Mouse (Mus musculus) midbrain, embryonic 11.5 days (tissue): ENCODE data around the gene Mapk10. TPM values are rescaled to one million over a fixed set of nuclear protein-coding genes. Genes with fewer than 3 reads are reported as not detected.
A peak's percentile ranks its signal among the peaks of the same experiment; 100 is the strongest.
"Not testable (repeated sequence)": the region's sequence is repeated elsewhere in the genome, so short reads cannot be mapped to it uniquely, and the experiment has no call there.

ENCODE experiments used
- ATAC-seq: fragments of 200-750 bp; cut with Nextera tagmentation; 2 replicates; pipeline ENCODE4 v1.8.0; 2017; ENCODE audit warnings: moderate TSS enrichment, moderate library complexity; ENCODE audit not compliant: low FRiP score
- DNase-seq: peaks from one replicate; pipeline ENCODE4 v3.0.0; 2015; ENCODE audit warnings: low spot score; ENCODE audit errors: missing footprints
- H3K27ac ChIP-seq: fragments of 300-500 bp; sonication (generic); 2 replicates; pipeline ENCODE4 v1.5.1; 2014; ENCODE audit warnings: low read depth, low read length
- H3K27me3 ChIP-seq: fragments of 300-500 bp; sonication (generic); 2 replicates; pipeline ENCODE4 v1.6.1; 2014; ENCODE audit warnings: mild to moderate bottlenecking, low read length, moderate library complexity, mixed read lengths; ENCODE audit not compliant: control insufficient read depth, insufficient read depth
- H3K36me3 ChIP-seq: fragments of 300-500 bp; sonication (generic); 2 replicates; pipeline ENCODE4 v1.6.1; 2014; ENCODE audit warnings: mild to moderate bottlenecking, low read length, moderate library complexity, mixed read lengths; ENCODE audit not compliant: control insufficient read depth, insufficient read depth
- H3K4me1 ChIP-seq: fragments of 300-500 bp; sonication (generic); 2 replicates; pipeline ENCODE4 v1.6.1; 2014; ENCODE audit warnings: low read length; ENCODE audit not compliant: control insufficient read depth, insufficient read depth
- H3K4me2 ChIP-seq: fragments of 300-500 bp; sonication (generic); 2 replicates; pipeline ENCODE4 v1.6.1; 2014; ENCODE audit warnings: mild to moderate bottlenecking, moderate library complexity
- H3K4me3 ChIP-seq: fragments of 300-500 bp; sonication (generic); 2 replicates; pipeline ENCODE4 v1.5.1; 2014; ENCODE audit warnings: low read depth, low read length
- H3K9ac ChIP-seq: fragments of 300-500 bp; sonication (generic); 2 replicates; pipeline ENCODE4 v1.6.1; 2014; ENCODE audit warnings: low read length
- H3K9me3 ChIP-seq: fragments of 300-500 bp; sonication (generic); 2 replicates; pipeline ENCODE4 v1.6.1; 2016; ENCODE audit warnings: low read length; ENCODE audit not compliant: control insufficient read depth
- WGBS: fragments of 180-500 bp; shearing (Covaris S2); extraction: QIAGEN DNeasy Blood & Tissue Kit; methylation state at CpG from one replicate; pipeline ENCODE4 v1.1.7; 2014; 5-methylcytosine and 5-hydroxymethylcytosine counted together
- polyA plus RNA-seq: library from polyadenylated mRNA; unstranded; fragments of >200 nt; fragmentation: Nextera tagmentation; extraction: Ambion mirVana; gene quantifications from 2 replicates; pipeline ENCODE4 v1.2.1, GENCODE M21; 2014

The Mapk10 gene
- polyA plus RNA-seq, 1 experiment from 2014 or later: 47.6 TPM

DNA sequence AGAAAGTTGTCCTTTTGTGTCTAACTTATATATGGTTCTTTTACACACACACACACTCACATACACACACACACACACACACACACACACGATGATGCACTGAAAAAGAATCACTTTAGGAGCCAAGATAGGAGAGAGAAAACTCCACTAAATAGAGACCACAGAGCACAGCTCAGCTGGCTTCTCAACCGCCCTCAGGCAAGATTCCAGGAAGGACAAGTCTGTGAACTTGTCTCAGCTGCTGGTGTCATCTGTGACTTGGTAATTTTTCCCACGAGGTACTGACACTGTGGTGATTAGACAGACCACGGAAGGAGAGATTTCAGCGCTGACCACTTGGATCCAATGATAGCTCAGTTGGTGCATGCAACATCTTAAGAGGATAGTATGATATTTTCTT, 310.0 kb downstream of the Mapk10 start:
- 87% methylated on average over 5 of the region's 5 CpGs for WGBS
- no peak overlapping the region for H3K4me2 ChIP-seq
- no peaks in the 10 kb centered on the region for H3K4me1 ChIP-seq
- ATAC-seq (no peak), DNase-seq (peak; percentile 78)
- H3K36me3 ChIP-seq: no peaks in the 10 kb centered on the region
- H3K4me3 ChIP-seq: no peak overlapping the region
- H3K27me3 ChIP-seq: no peaks in the 10 kb centered on the region
- no peak overlapping the region for H3K27ac ChIP-seq
- no peak overlapping the region for H3K9ac ChIP-seq
- no peaks in the 10 kb centered on the region for H3K9me3 ChIP-seq

DNA sequence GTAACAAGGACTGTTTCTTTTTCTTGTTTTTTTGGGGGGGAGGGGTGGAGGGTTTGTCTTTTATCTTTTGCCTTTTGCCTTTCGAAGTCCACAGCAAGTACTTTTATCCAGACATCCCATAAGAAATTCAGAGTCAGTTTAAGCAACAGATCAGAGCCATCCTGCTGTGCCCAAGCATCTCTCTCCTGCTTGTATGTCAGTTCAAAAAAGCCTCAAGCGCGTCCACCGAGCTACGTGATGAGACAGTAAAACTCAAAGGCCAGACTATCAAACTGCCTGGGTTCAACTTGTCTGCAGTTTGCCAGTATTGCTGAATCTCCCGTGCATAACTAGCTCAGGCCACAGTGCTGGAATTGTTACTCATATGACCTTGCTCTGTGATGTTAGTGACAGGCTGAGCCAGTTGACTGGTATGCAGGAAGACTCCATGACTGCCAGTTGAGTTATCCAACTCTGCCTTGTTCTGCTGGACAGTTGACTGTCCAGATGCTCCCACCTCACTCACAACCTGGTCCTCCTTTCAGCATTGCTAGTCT, 311.4 kb downstream of the Mapk10 start:
- WGBS: 70% methylated on average over 6 of the region's 6 CpGs
- Histone ChIP-seq H3K9me3 (no peaks in the 10 kb centered on the region), H3K4me1 (no peaks in the 10 kb centered on the region), H3K36me3 (no peaks in the 10 kb centered on the region), H3K4me3 (no peak overlapping the region), H3K27ac (no peak overlapping the region), H3K4me2 (no peak overlapping the region), H3K9ac (no peak overlapping the region), H3K27me3 (no peaks in the 10 kb centered on the region)
- ATAC-seq (no peak), DNase-seq (peak; percentile 56)

DNA sequence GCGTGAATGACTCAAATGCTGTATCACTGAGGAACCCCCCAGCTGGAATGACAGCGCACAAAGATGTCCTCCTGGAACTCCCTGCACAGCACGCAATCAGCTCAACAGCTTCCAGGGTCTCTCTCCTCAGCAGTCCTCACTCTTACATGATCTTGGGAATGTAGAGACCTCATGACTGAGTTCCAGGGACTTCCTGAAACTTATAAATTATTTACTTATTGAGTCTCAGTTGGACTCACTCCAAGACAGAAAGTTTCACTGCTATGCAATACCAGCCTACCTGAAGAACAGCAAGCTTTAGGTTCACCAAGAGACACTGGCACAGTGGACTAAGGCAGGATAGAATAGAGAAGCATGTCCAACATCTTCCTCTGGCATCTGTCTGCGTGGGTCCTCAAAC, 312.8 kb downstream of the Mapk10 start:
- no peak overlapping the region for H3K9ac ChIP-seq
- DNase-seq: no peak

DNA sequence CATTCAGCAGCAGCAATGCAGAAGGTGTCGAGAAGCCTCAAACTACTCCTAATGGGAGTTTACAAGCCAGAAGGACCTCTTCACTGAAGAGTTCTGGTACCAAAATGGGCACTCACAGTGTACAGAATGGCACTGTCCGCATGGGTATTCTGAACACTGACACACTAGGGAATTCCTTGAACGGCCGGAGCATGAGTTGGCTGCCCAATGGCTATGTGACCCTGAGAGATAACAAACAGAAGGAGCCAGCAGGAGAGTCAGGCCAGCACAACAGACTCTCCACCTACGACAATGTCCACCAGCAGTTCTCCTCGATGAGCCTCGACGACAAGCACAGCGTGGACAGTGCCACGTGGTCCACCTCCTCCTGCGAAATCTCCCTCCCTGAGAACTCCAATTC, 318.9 kb downstream of the Mapk10 start:
- no peaks in the 10 kb centered on the region for H3K36me3 ChIP-seq
- H3K4me2 ChIP-seq: no peak overlapping the region
- H3K4me1 ChIP-seq: peaks cover 2% of the 10 kb centered on the region; the same call in 1 of the 2 replicates
- no peak overlapping the region for H3K4me3 ChIP-seq
- DNase-seq: no peak
- H3K27me3 ChIP-seq: no peaks in the 10 kb centered on the region
- ATAC-seq: no peak
- no peak overlapping the region for H3K9ac ChIP-seq
- H3K9me3 ChIP-seq: no peaks in the 10 kb centered on the region
- WGBS: 94% methylated on average over 11 of the region's 11 CpGs
- H3K27ac ChIP-seq: no peak overlapping the region

More for the DNA sequence above, 312.8 kb downstream of the Mapk10 start:
- Histone ChIP-seq H3K4me3 (no peak overlapping the region), H3K36me3 (no peaks in the 10 kb centered on the region), H3K4me2 (no peak overlapping the region), H3K9me3 (no peaks in the 10 kb centered on the region), H3K27ac (no peak overlapping the region), H3K4me1 (no peaks in the 10 kb centered on the region), H3K27me3 (no peaks in the 10 kb centered on the region)
- ATAC-seq: no peak
- WGBS: 95% methylated on average over 4 of the region's 4 CpGs

DNA sequence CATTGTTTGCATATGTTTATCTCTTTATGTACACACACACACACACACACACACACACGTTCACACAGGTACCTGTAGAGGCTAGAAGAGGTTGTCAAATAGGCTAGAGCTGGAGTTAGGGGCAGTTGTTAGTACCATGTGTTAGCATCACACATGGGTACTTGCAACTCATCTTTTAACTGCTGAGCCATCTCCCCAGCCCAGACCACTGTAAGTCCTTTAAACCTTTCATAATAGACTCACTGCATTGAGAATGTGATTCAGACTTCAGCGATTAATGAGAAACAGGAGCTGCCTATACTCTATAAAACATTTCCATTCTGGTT, 322.0 kb downstream of the Mapk10 start:
- peaks cover 2% of the 10 kb centered on the region; the same call in 1 of the 2 replicates for H3K4me1 ChIP-seq
- H3K4me3 ChIP-seq: no peak overlapping the region
- no peak overlapping the region for H3K9ac ChIP-seq
- H3K4me2 ChIP-seq: no peak overlapping the region
- ATAC-seq: no peak
- H3K27ac ChIP-seq: no peak overlapping the region
- no peaks in the 10 kb centered on the region for H3K9me3 ChIP-seq
- no peaks in the 10 kb centered on the region for H3K27me3 ChIP-seq
- 88% methylated on average over 2 of the region's 2 CpGs for WGBS
- H3K36me3 ChIP-seq: no peaks in the 10 kb centered on the region
- DNase-seq: peak; percentile 80

DNA sequence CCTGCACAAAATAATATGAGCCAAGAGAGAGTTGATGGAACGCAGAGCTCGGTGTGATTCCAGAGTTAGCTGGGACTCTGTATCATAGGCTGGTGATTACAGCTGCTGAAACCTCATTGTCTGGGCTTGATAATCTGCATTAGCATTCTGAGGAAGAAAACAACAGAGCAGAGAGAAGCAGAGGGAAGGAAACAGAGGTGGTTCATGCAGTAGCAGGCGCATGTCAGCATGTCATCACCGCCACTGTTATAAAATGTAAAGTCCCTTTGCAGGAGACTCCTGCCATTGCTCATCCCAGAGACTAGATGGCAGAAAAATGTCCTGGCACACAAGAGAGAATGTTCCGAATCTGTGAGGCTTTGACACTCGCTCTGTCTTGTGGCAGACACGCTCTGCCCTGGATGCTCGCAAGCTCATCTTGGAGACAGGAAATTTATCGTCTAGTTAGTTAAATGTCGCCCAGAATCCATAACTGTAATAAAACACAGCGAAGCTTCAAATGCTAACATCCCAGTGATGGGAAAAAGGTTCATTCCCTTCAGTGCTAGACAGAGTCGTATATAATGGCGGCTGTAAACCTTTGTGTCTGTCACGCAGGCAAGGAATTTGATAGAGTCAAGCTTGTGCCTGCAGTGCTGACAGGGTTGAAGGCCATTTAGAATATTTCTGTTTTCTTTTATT, 322.5 kb downstream of the Mapk10 start:
- Histone ChIP-seq H3K36me3 (no peaks in the 10 kb centered on the region), H3K9me3 (no peaks in the 10 kb centered on the region), H3K4me2 (no peak overlapping the region), H3K27ac (no peak overlapping the region), H3K4me1 (peaks cover 2% of the 10 kb centered on the region; the same call in 1 of the 2 replicates), H3K9ac (peak overlapping the region; percentile 16; the same call in 1 of the 2 replicates), H3K4me3 (no peak overlapping the region), H3K27me3 (no peaks in the 10 kb centered on the region)
- WGBS: 83% methylated on average over 14 of the region's 14 CpGs
- DNase-seq: peak; percentile 82
- ATAC-seq: no peak

DNA sequence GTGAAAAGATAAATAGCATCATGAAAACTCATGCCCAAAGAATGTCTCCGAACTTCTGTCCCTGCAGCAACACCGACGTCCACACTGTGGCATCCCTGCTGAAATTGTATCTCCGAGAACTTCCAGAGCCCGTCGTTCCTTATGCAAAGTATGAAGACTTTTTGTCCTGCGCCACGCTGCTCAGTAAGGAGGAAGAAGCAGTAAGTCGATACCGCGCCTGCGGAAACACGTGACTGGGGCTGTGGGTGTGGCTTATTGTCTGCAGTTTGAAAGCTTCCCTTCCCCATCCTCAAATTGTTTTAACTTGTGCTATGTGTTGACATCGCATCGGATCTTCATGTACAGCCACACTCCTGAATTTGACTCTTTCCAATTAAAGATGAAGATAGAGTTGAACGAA, 335.5 kb downstream of the Mapk10 start:
- no peak overlapping the region for H3K9ac ChIP-seq
- no peak overlapping the region for H3K4me3 ChIP-seq
- H3K4me1 ChIP-seq: no peaks in the 10 kb centered on the region
- H3K27ac ChIP-seq: no peak overlapping the region
- 76% methylated on average over 16 of the region's 16 CpGs for WGBS
- no peak overlapping the region for H3K4me2 ChIP-seq
- H3K9me3 ChIP-seq: no peaks in the 10 kb centered on the region
- no peaks in the 10 kb centered on the region for H3K36me3 ChIP-seq
- ATAC-seq (no peak), DNase-seq (no peak)
- no peaks in the 10 kb centered on the region for H3K27me3 ChIP-seq

DNA sequence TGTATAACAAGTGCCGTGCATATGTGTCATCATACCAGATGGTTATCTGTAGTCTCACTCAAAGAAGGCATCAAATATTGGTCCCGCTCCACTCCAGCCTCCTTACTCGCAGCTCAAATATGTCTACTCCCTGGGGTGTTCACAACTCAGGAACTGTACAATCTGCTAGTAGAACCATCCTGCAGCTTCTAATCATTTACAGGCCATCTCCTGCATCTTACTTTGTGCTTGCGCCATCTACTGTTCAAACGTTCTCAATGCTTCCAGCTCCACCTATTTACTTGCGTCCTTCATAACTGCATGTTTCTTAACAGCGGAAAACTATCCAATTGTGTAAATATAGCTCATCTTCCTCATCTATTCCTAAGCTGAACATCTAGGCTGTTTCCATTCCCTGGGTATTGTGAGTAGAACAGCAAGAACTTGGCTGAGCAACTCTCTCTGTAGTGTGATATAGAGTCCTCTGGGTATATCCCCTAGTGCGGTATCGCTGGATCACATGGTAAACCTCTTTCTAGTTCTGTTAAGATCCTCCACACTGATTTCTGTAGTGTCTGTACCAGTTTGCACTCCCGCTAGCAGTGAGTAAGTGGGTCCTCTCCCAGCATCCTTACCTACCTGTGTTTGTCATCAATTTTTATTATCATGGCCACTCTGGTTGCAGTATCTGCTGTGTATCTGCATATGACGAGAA, 336.4 kb downstream of the Mapk10 start:
- no peak overlapping the region for H3K27ac ChIP-seq
- ATAC-seq (peak; percentile 52), DNase-seq (peak; percentile 94)
- no peaks in the 10 kb centered on the region for H3K36me3 ChIP-seq
- H3K9me3 ChIP-seq: no peaks in the 10 kb centered on the region
- H3K4me2 ChIP-seq: no peak overlapping the region
- H3K4me3 ChIP-seq: no peak overlapping the region
- no peaks in the 10 kb centered on the region for H3K4me1 ChIP-seq
- 46% methylated on average over 11 of the region's 11 CpGs for WGBS
- H3K27me3 ChIP-seq: no peaks in the 10 kb centered on the region
- H3K9ac ChIP-seq: no peak overlapping the region

DNA sequence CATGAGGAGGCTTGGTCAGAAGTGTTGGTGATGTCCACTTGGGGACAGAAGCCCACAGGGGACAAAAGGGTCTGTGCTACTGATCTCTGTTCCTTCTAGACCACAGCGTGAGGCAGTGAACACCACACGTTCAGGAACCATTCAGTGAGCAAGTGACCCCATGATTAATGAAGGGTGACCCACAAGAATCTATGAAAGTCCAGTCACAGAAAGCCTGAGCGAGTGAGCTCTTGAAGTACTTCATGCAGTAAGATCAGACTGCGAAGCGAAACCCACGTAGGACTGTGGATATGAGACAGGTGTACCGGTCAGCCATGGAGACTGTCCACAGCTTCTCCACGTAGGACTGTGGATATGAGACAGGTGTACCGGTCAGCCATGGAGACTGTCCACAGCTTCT, 338.1 kb downstream of the Mapk10 start:
- WGBS: 87% methylated on average over 8 of the region's 9 CpGs
- H3K4me2 ChIP-seq, DNase-seq, H3K27me3 ChIP-seq, ATAC-seq, H3K4me3 ChIP-seq, H3K27ac ChIP-seq, H3K9ac ChIP-seq, H3K9me3 ChIP-seq, H3K36me3 ChIP-seq, H3K4me1 ChIP-seq: not testable (repeated sequence)
